ENCODE assay signal across 10 mouse cellular contexts in the genomic region with DNA sequence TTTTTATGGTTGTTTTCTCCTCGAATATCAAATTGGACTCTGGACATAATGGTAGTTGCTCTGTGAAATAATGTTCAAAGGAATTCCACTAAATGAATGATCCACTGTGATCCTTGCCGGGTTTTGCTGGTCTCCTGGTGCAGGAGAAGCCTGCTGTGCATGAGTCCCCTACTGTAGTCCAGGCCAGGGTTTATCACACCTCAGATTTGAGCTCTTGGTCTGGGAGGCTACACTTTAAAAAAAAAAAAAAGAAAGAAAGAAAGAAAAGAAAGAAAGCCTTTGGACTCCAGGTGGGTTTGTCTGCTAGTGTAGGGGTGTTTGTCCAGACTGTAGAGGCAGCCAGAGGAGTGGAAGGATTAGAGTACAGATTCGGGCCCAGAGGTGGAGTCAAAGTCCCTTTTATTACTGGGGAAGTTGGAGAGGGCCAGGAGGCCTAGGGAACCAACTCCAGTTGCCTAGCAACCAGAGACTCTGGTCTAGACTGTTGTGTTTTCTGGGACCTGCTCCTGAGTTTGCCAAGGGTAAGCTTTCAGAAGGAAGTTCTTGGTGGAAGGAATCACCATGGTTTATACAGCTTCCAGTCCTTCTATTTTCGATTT. TPM values are rescaled to one million over a fixed set of nuclear protein-coding genes. Genes with fewer than 3 reads are reported as not detected.
DNase-seq lines count a peak whose midpoint lies in the region; ATAC-seq lines count a peak whose summit lies in the region.
"Had no signal": no experiment of that assay in that cellular context is flagged by ENCODE, and none has a peak within 500 bp of the region (broad histone marks: within the 10 kb centered on the region; RNA-seq: fewer than 3 reads in every experiment).

A gene (plus strand): TSS at position 454 of the 599 bp plus-strand sequence.

- intact Hi-C loops in heart, postnatal 36 days (cut with DNase I): loop anchor here (5.0 kb wide), 1 partner anchor 101 kb away; a partner anchor contains a TSS
- intact Hi-C loops in gastrocnemius, postnatal 36 days (cut with DNase I): no loop called here

- H3K4me3 ChIP-seq in heart, embryonic 11.5 days (ENCODE audit: low read depth, low read length): peak within 1 kb of the TSS; percentile 31; the same call in 1 of the 2 replicates
- H3K4me3 ChIP-seq in hindbrain, embryonic 12.5 days: no peak within 1 kb of the TSS
- peak within 1 kb of the TSS; percentile 28 for H3K4me3 ChIP-seq in limb, embryonic 13.5 days
- no peak within 1 kb of the TSS for H3K4me3 ChIP-seq in neural tube, embryonic 12.5 days
- H3K4me3 ChIP-seq: layer of hippocampus, adult 2 months had no signal

- H3K4me2 ChIP-seq in heart, embryonic 11.5 days: peak within 1 kb of the TSS; percentile 54
- 0 out of 2 replicates have a peak within 1 kb of the TSS, but pooled peaks have one; percentile 30 for H3K4me2 ChIP-seq in hindbrain, embryonic 12.5 days (replicated peaks)
- H3K4me2 ChIP-seq in limb, embryonic 13.5 days (replicated peaks): peak within 1 kb of the TSS; percentile 45
- H3K4me2 ChIP-seq in neural tube, embryonic 12.5 days (replicated peaks): peak within 1 kb of the TSS; percentile 35

- H3K27me3 ChIP-seq in heart, embryonic 11.5 days (ENCODE audit: control insufficient read depth, insufficient read depth, low read length): no peaks in the 10 kb centered on the region
- no peaks in the 10 kb centered on the region for H3K27me3 ChIP-seq in hindbrain, embryonic 12.5 days
- no peaks in the 10 kb centered on the region for H3K27me3 ChIP-seq in limb, embryonic 13.5 days
- no peaks in the 10 kb centered on the region for H3K27me3 ChIP-seq in neural tube, embryonic 12.5 days (replicated peaks)

- H3K9me3 ChIP-seq in heart, embryonic 11.5 days (replicated peaks; ENCODE audit: control insufficient read depth, low read length): no peaks in the 10 kb centered on the region
- no peaks in the 10 kb centered on the region for H3K9me3 ChIP-seq in hindbrain, embryonic 12.5 days (replicated peaks)
- no peaks in the 10 kb centered on the region for H3K9me3 ChIP-seq in limb, embryonic 13.5 days
- no peaks in the 10 kb centered on the region for H3K9me3 ChIP-seq in neural tube, embryonic 12.5 days

- H3K36me3 ChIP-seq in heart, embryonic 11.5 days (ENCODE audit: control insufficient read depth, insufficient read depth, low read length): no peaks in the 10 kb centered on the region
- H3K36me3 ChIP-seq in hindbrain, embryonic 12.5 days: no peaks in the 10 kb centered on the region
- no peaks in the 10 kb centered on the region for H3K36me3 ChIP-seq in limb, embryonic 13.5 days
- no peaks in the 10 kb centered on the region for H3K36me3 ChIP-seq in neural tube, embryonic 12.5 days

- DNase-seq in heart, postnatal 36 days: no peak
- peak; percentile 76 for DNase-seq in ZHBTc4 (ENCODE audit: low read depth, low spot score)
- DNase-seq in gastrocnemius, postnatal 4 days (ENCODE audit: low spot score in 2 of 2): no peak
- no peak for DNase-seq in gastrocnemius, postnatal 36 days

- H3K9ac ChIP-seq in heart, embryonic 11.5 days (ENCODE audit: low read depth, low read length): no peak within 1 kb of the TSS
- H3K9ac ChIP-seq in hindbrain, embryonic 12.5 days: no peak within 1 kb of the TSS
- no peak within 1 kb of the TSS for H3K9ac ChIP-seq in limb, embryonic 13.5 days
- no peak within 1 kb of the TSS for H3K9ac ChIP-seq in neural tube, embryonic 12.5 days

- 39% methylated on average over 4 of the region's 4 CpGs for WGBS in heart, embryonic 11.5 days (ENCODE audit: insufficient replicate concordance)
- WGBS in hindbrain, embryonic 12.5 days: 30% methylated on average over 4 of the region's 4 CpGs
- 26% methylated on average over 4 of the region's 4 CpGs for WGBS in limb, embryonic 13.5 days
- 23% methylated on average over 4 of the region's 4 CpGs for WGBS in neural tube, embryonic 12.5 days

- H3K4me1 ChIP-seq in heart, embryonic 11.5 days (ENCODE audit: control insufficient read depth, insufficient read depth, low read length): 0 out of 2 replicates have a peak, but pooled peaks cover 2% of the 10 kb centered on the region
- no peaks in the 10 kb centered on the region; the same call in 1 of the 2 replicates for H3K4me1 ChIP-seq in hindbrain, embryonic 12.5 days
- H3K4me1 ChIP-seq in limb, embryonic 13.5 days: peaks cover 5% of the 10 kb centered on the region
- no peaks in the 10 kb centered on the region for H3K4me1 ChIP-seq in neural tube, embryonic 12.5 days

- no peak within 1 kb of the TSS for H3K27ac ChIP-seq in heart, embryonic 11.5 days (ENCODE audit: low read depth, low read length)
- no peak within 1 kb of the TSS for H3K27ac ChIP-seq in hindbrain, embryonic 12.5 days
- H3K27ac ChIP-seq in limb, embryonic 13.5 days: no peak within 1 kb of the TSS
- no peak within 1 kb of the TSS for H3K27ac ChIP-seq in neural tube, embryonic 12.5 days
- H3K27ac ChIP-seq: layer of hippocampus, adult 2 months had no signal

- peak; percentile 70 for ATAC-seq in heart, embryonic 11.5 days (replicated peaks; ENCODE audit: insufficient number of reproducible peaks, low FRiP score, low TSS enrichment)
- peak; percentile 52; the same call in 1 of the 2 replicates for ATAC-seq in hindbrain, embryonic 12.5 days (ENCODE audit: low FRiP score)
- ATAC-seq in limb, embryonic 13.5 days (ENCODE audit: low FRiP score, low read depth): peak; percentile 87
- peak; percentile 56 for ATAC-seq in neural tube, embryonic 12.5 days (ENCODE audit: low FRiP score, low read depth)

RNA-seq across cellular contexts. Expression of the gene that starts here (rescaled TPM):
- polyA plus RNA-seq in heart, embryonic 11.5 days (2014; fragmentation: Nextera tagmentation; extraction: Ambion mirVana): 0.20 and 0.27 TPM in 2 replicates
- total RNA-seq in heart, postnatal 36 days (2021): not detected
- polyA plus RNA-seq in hindbrain, embryonic 12.5 days (2016; fragmentation: Nextera tagmentation; extraction: Ambion mirVana): 0.37 and 0.57 TPM in 2 replicates
- 0.57 and 1.0 TPM in 2 replicates for polyA plus RNA-seq in limb, embryonic 13.5 days (2015; fragmentation: Nextera tagmentation; extraction: Ambion mirVana)
- 0.13 and 0.35 TPM in 2 replicates for polyA plus RNA-seq in neural tube, embryonic 12.5 days (2016; fragmentation: Nextera tagmentation; extraction: Ambion mirVana)
- total RNA-seq in gastrocnemius, postnatal 4 days (2021): under 1 TPM in 1 of 2 experiments, not detected in 1; 0.10 TPM
- total RNA-seq in gastrocnemius, postnatal 36 days (2021): not detected
- total RNA-seq: MEL had no signal

Comparison
In these comparisons a context has a peak if more than half of its experiments do, and no peak if none do; other contexts are left out.
1. Peak in ATAC-seq, H3K4me3 ChIP-seq and H3K4me2 ChIP-seq in heart, embryonic 11.5 days; RNA of the gene not detected or under 1 TPM.
2. Peak in ATAC-seq and H3K4me2 ChIP-seq in hindbrain, embryonic 12.5 days; RNA of the gene not detected or under 1 TPM.
3. Peak in ATAC-seq and H3K4me2 ChIP-seq in neural tube, embryonic 12.5 days; RNA of the gene not detected or under 1 TPM.